Mouse (Mus musculus) limb, embryonic 14.5 days (tissue): ENCODE measurements around the gene Zfp346. TPM values are rescaled to one million over a fixed set of nuclear protein-coding genes. Genes with fewer than 3 reads are reported as not detected.
A peak's percentile ranks its signal among the peaks of the same experiment; 100 is the strongest.

Source experiments
- ATAC-seq: fragments of 200-750 bp; cut with Nextera tagmentation; 2 replicates; pipeline ENCODE4 v1.8.0; 2017; ENCODE audit warnings: low read depth, moderate number of reproducible peaks, moderate TSS enrichment; ENCODE audit not compliant: low FRiP score
- DNase-seq: peaks from one replicate; pipeline ENCODE4 v3.0.0-alpha.2; 2015; ENCODE audit warnings: low spot score
- H3K27ac ChIP-seq: fragments of 300-500 bp; sonication (generic); replicated peaks from 2 replicates; pipeline ENCODE4 v1.5.1; 2014; ENCODE audit warnings: low read depth, mild to moderate bottlenecking, low read length, moderate library complexity, mixed read lengths
- H3K27me3 ChIP-seq: fragments of 300-500 bp; sonication (generic); 2 replicates; pipeline ENCODE4 v1.6.1; 2014; ENCODE audit warnings: low read length, mixed read lengths; ENCODE audit not compliant: control insufficient read depth, insufficient read depth
- H3K36me3 ChIP-seq: fragments of 300-500 bp; sonication (generic); 2 replicates; pipeline ENCODE4 v1.6.1; 2014; ENCODE audit warnings: mild to moderate bottlenecking, low read length, moderate library complexity, mixed read lengths; ENCODE audit not compliant: control insufficient read depth, insufficient read depth
- H3K4me1 ChIP-seq: fragments of 300-500 bp; sonication (generic); 2 replicates; pipeline ENCODE4 v1.6.1; 2014; ENCODE audit warnings: antibody characterized with exemption, low read length, mixed read lengths; ENCODE audit not compliant: control insufficient read depth, insufficient read depth
- H3K4me2 ChIP-seq: fragments of 300-500 bp; sonication (generic); replicated peaks from 2 replicates; pipeline ENCODE4 v1.6.1; 2014; ENCODE audit warnings: low read depth, mild to moderate bottlenecking, low read length, moderate library complexity; ENCODE audit not compliant: severe bottlenecking
- H3K4me3 ChIP-seq: fragments of 300-500 bp; sonication (generic); replicated peaks from 2 replicates; pipeline ENCODE4 v1.5.1; 2014; ENCODE audit warnings: low read length
- H3K9ac ChIP-seq: fragments of 300-500 bp; sonication (generic); 2 replicates; pipeline ENCODE4 v1.6.1; 2014; ENCODE audit warnings: mild to moderate bottlenecking, low read depth, low read length, moderate library complexity; ENCODE audit not compliant: severe bottlenecking
- H3K9me3 ChIP-seq: fragments of 300-500 bp; sonication (generic); 2 replicates; pipeline ENCODE4 v1.6.1; 2016; ENCODE audit warnings: low read length; ENCODE audit not compliant: control insufficient read depth
- POLR2A ChIP-seq: fragments of 200-500 bp; IDR thresholded peaks from 2 replicates; pipeline ENCODE4 v1.8.0; 2012; ENCODE audit warnings: inconsistent platforms, mild to moderate bottlenecking, moderate library complexity, borderline replicate concordance; ENCODE audit not compliant: insufficient read depth, insufficient read length; ENCODE audit errors: extremely low read depth
- WGBS: fragments of 180-500 bp; shearing (Covaris S2); extraction: QIAGEN DNeasy Blood & Tissue Kit; methylation state at CpG from one replicate; pipeline ENCODE4 v1.1.7; 2014; 5-methylcytosine and 5-hydroxymethylcytosine counted together
- polyA plus RNA-seq, 2 experiments: library from polyadenylated mRNA; depleted of rRNA in 1 of 2; stranded (reverse) in 1 of 2; unstranded in 1 of 2; fragments of >200 nt; fragmentation: Nextera tagmentation in 1 of 2; extraction: Ambion mirVana in 1 of 2; gene quantifications; 2 replicates each; pipeline versions ENCODE4 v1.2.1 to v1.2.3; 2012 to 2014

Gene Zfp346
- polyA plus RNA-seq (2012; rRNA removed) = 48.6 and 50.8 TPM in 2 replicates
- polyA plus RNA-seq (2014; fragmentation: Nextera tagmentation; extraction: Ambion mirVana) = 27.0 and 28.9 TPM in 2 replicates

DNA sequence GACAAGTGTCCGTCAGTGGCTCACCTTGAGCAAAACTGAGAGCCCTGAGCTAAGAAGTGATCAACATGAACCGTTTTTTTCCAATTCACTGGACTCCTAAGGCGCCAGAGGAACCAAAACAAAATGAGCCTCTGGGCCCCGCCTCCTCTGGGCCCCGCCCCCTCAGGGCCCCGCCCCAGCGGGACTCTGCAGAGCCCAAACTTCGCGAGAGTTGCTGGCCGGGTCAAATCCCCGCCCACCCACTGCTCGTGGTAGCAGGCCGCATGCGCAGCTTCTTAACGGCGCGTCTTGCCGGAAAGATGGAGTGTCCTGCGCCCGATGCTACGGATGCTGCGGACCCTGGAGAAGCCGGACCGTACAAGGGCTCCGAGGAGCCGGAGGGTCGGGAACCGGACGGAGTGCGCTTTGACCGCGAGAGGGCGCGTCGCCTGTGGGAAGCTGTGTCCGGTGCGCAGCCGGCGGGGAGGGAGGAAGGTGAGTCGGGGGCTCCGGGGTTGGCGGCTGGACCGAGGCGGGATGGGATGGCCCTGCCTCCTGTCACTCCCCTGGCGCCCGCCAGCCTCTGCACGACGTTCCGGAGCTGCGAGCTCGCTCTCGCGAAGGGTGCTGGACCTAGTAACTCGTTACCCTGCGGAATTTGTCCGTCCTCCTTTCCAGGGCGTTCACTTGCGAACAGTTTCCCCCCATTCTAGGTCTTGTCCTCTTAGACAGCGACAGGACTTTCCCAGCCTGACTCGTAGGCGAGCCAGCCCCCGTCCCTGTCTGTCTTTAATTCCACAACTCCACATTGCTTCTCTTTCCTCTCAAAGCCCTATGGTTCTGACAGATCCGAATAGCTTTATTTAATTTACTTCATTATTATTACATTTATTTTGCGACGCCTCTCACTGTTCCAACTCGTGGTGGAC is at the start of gene Zfp346:
Zfp346 (plus strand) TSS at position 267 of the 908 bp plus-strand sequence.
- ATAC-seq (peak; percentile 94), DNase-seq (peak; percentile 98)
- Histone ChIP-seq H3K9me3 (no peaks in the 10 kb centered on the region), H3K27me3 (no peaks in the 10 kb centered on the region), H3K27ac (peak within 1 kb of the TSS; percentile 30), H3K4me2 (peak within 1 kb of the TSS; percentile 89), H3K4me3 (peak within 1 kb of the TSS; percentile 68), H3K36me3 (peaks cover 17% of the 10 kb centered on the region; the same call in 1 of the 2 replicates), H3K9ac (peak within 1 kb of the TSS; percentile 74), H3K4me1 (peaks cover 8% of the 10 kb centered on the region)
- WGBS = under 1% methylated on average over 65 of the region's 66 CpGs
- TF ChIP-seq POLR2A = peak; percentile 76; the same call in 1 of the 2 replicates

DNA sequence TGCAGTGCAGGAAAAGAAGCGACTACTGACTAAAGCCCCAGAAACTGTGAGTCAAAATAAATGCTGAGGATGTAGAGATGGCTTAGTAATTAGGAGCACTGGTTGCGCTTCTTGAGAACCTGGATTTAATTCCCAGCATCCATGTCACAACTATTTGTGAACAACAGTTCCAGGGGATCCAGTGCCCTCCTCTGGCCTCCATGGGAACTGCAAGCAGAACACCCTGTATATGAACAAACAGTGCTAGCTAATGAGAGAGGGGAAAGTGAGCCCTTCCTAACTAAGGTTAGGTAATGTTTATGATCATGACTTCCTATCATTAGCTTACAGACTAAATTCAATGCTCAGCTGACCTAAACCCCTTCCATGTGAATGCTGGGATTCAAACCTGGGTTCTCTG is 47.1 kb upstream of the Zfp346 start:
- Histone ChIP-seq H3K4me1 (no peaks in the 10 kb centered on the region), H3K4me2 (no peak overlapping the region), H3K36me3 (peaks cover 18% of the 10 kb centered on the region; the same call in 1 of the 2 replicates), H3K27me3 (no peaks in the 10 kb centered on the region), H3K27ac (no peak overlapping the region), H3K4me3 (no peak overlapping the region), H3K9ac (no peak overlapping the region), H3K9me3 (no peaks in the 10 kb centered on the region)
- ATAC-seq (no peak), DNase-seq (no peak)
- WGBS = 92% methylated on average over 2 of the region's 2 CpGs
- TF ChIP-seq POLR2A = no peak

DNA sequence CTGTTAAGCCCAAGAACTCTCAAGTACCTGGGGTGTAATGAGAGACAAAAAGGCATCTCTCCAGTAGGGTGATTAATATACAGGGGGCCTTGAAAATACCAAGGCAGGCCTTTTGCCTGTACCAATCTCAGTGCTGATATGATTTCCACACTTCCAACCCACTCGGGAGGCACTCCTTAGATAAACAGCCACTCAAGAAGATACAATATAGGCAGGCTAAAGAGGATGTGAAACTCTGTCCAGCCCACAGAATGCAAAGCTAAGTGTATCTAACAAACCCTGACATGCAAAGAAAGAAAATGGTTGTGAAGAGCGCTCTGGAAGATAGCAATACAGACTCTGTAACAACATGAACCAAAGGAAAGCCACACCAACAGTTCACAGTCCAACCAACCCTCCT is 41.8 kb upstream of the Zfp346 start:
- Histone ChIP-seq H3K27me3 (no peaks in the 10 kb centered on the region), H3K9ac (no peak overlapping the region), H3K4me3 (no peak overlapping the region), H3K4me1 (no peaks in the 10 kb centered on the region), H3K36me3 (peaks cover 3% of the 10 kb centered on the region; the same call in 1 of the 2 replicates), H3K27ac (no peak overlapping the region), H3K4me2 (no peak overlapping the region), H3K9me3 (no peaks in the 10 kb centered on the region)
- TF ChIP-seq POLR2A = no peak
- 84% methylated on average over 2 of the region's 2 CpGs for WGBS
- ATAC-seq (no peak), DNase-seq (no peak)

DNA sequence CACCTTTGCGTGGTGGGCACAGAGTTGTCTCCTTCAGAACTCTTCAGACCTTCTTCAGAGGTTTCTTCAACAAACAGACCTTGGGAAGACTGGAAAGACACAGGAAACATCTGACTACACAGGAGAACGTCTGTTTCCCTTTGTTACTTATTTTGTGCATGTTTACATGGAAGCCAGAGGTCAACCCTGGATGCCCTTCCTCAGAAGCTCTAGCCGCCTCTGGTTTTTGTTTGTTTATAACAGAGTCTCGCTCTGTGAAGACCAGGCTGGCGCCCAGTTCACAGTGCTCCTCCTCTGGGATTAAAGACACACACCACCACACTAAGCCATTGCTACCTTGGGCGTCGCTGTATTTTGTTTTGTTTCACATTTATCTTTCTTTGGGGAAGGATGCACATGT is 35.4 kb upstream of the Zfp346 start:
- Histone ChIP-seq H3K4me2 (no peak overlapping the region), H3K9ac (no peak overlapping the region), H3K36me3 (peaks cover 6% of the 10 kb centered on the region), H3K9me3 (no peaks in the 10 kb centered on the region), H3K27ac (no peak overlapping the region), H3K4me3 (no peak overlapping the region), H3K4me1 (no peaks in the 10 kb centered on the region), H3K27me3 (no peaks in the 10 kb centered on the region)
- no peak for DNase-seq
- WGBS = 64% methylated on average over 7 of the region's 7 CpGs
- TF ChIP-seq POLR2A = no peak
- no peak for ATAC-seq

- DNase-seq (peak; percentile 70), ATAC-seq (no peak)
- 3% methylated on average over 3 of the region's 3 CpGs for WGBS
Measured at GRCm38 (mm10) chr13:55071322-55071721, 33.8 kb upstream of the Zfp346 start.

More at GRCm38 (mm10) chr13:55071322-55071721, 33.8 kb upstream of the Zfp346 start:
- Histone ChIP-seq H3K4me1 (no peaks in the 10 kb centered on the region), H3K27ac (no peak overlapping the region), H3K27me3 (no peaks in the 10 kb centered on the region), H3K4me3 (no peak overlapping the region), H3K4me2 (no peak overlapping the region), H3K9ac (no peak overlapping the region), H3K36me3 (peaks cover 17% of the 10 kb centered on the region), H3K9me3 (no peaks in the 10 kb centered on the region)
- TF ChIP-seq POLR2A = no peak
